Mouse (Mus musculus) kidney, adult 10 weeks (tissue): Measurements from ENCODE around the gene Ltbp2. TPM values are rescaled to one million over a fixed set of nuclear protein-coding genes. Genes with fewer than 3 reads are reported as not detected.

Experiments
- polyA plus RNA-seq: library from polyadenylated mRNA; stranded (reverse); fragments of 350-450 nt; fragmentation: Illumina TruSeq; extraction: RNeasy Lipid Tissue Mini Kit (QIAGEN cat#74804); gene quantifications from one replicate; pipeline ENCODE4 v1.2.3, GENCODE M21; 2014; ENCODE audit warnings: low read depth, low replicate concordance

The Ltbp2 gene
- polyA plus RNA-seq = not detected

DNA sequence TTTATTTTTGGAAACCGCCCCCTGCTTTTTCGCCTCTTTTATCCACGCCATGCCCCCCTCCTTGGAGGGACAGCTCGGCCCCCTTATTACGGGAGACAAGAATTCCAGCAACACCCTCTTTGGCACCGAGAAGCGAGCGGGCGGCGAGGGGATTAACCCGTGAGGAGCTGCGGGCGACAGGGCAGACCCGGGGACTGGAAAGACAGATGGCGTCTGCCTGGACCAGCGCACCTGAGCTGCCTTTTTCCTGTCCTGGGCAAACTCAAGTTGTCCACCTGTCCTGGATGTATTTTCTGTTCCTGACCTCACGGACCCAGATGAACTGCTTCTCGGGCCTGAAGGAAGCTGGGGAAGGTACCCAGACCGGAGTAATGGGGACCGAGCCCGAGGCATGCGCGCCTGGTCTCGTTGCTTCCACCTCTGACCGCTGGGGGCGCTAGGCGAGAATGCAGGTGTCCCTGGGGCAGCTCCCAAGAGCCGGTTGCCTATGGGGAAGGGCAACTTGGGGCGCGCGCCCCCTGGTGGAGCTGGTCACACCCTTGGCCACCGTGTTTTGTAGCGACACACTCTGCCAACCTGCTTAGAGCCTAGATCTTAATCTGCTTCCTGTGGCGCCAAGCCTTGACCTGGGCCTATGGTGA lies at the start of gene Ltbp2:
TSS of gene Ltbp2 (minus strand) at position 52 of the 641 bp plus-strand sequence.

DNA sequence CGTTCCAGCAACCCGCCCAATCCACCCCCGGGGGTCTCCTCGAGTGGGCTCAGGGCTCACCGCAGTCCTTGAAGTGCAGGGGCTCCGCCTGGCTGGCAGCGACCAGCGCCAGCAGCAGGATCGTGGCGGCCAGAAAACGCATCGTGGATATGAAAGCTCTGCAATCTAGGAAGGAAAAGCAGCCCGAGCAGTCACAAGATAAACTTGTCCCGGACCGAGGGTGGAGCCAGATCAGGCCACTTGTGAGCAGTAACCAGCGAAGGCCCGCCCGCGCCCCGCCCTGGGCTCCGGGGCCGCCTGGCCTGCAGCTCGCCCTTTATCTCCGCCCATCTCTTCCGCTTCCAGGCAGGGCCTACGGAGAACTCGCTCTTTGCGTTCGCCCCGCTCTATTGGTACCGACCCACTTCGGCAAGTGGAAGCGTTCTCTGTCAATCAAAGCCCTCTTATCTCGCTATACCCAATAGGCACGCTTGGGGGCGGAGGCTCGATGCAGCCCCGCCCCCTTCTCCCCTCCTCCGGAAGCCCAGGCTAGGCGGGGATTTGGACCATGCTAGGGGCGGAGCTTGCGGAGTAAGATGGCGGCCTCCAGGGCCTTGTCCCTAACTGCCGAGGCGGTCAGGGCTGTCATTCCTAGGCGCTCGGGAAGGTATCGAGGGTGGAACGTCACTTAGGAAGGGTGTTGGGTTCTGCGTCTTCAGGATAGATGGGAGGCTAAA lies 103.4 kb downstream of the Ltbp2 start, which contains the start of the genes Npc2 and Isca2:
TSS of gene Npc2 (minus strand) at position 427 of the 716 bp plus-strand sequence.
TSS of gene Isca2 (plus strand) at position 526 of the 716 bp plus-strand sequence.

Other genes starting within 250 kb of the Ltbp2 start
- gene Vrtn, start 235.5 kb downstream of the Ltbp2 start, polyA plus RNA-seq = not detected
- gene Syndig1l, start 177.7 kb downstream of the Ltbp2 start, polyA plus RNA-seq = not detected
- 18.1 TPM for gene Npc2, start 103.4 kb downstream of the Ltbp2 start, polyA plus RNA-seq
- gene Isca2, start 103.3 kb downstream of the Ltbp2 start, polyA plus RNA-seq = 170 TPM
- gene Fcf1, start 94.4 kb upstream of the Ltbp2 start, polyA plus RNA-seq = 121 TPM
- gene Arel1, start 94.4 kb upstream of the Ltbp2 start, polyA plus RNA-seq = 11.5 TPM
- 33.6 TPM for gene Ylpm1, start 119.8 kb upstream of the Ltbp2 start, polyA plus RNA-seq
- 1.5 TPM for gene Prox2, start 234.2 kb upstream of the Ltbp2 start, polyA plus RNA-seq
- 373 TPM for gene Dlst, start 234.3 kb upstream of the Ltbp2 start, polyA plus RNA-seq